Mouse (Mus musculus): Measurements from ENCODE around the gene Ms4a4a.

DNA sequence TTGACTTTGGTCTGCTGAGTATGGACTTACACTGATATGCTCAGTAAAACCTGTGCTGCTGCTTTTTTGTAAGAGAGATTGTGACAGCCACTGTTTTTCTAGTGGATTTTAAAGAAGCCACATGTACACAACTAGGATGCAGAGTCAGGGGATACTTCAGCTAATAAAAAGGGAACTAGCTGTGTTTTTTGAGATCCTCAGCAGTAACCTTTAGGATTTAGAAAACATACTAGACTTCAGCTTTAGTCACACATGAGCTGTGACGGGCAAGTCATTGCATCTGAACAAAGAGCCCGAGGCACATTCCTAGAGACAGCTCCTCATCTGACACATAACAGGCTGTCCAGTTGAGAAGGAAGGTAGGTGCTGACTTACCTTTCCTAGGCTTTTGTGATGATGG lies at the start of gene Ms4a4a:
- TF ChIP-seq CTCF (IDR thresholded peaks at IDR 0.05) (no peak), POLR2A (IDR thresholded peaks at IDR 0.05; ENCODE audit: insufficient read depth, low read depth, low read length) (no peak)
